Mouse (Mus musculus) heart, embryonic 12.5 days (tissue): Measurements from ENCODE around the gene Fetub. TPM values are rescaled to one million over a fixed set of nuclear protein-coding genes. Genes with fewer than 3 reads are reported as not detected.

Experiments
- ATAC-seq: fragments of 200-750 bp; cut with Nextera tagmentation; 2 replicates; pipeline ENCODE4 v1.8.0; 2017; ENCODE audit warnings: moderate TSS enrichment, moderate library complexity; ENCODE audit not compliant: insufficient number of reproducible peaks, low FRiP score
- H3K27ac ChIP-seq: fragments of 300-500 bp; sonication (generic); 2 replicates; pipeline ENCODE4 v1.5.1; 2016; ENCODE audit warnings: mild to moderate bottlenecking, moderate library complexity; ENCODE audit not compliant: poor library complexity, severe bottlenecking
- H3K27me3 ChIP-seq: fragments of 300-500 bp; sonication (generic); replicated peaks from 2 replicates; pipeline ENCODE4 v1.6.1; 2016; ENCODE audit warnings: mild to moderate bottlenecking, moderate library complexity
- H3K36me3 ChIP-seq: fragments of 300-500 bp; sonication (generic); 2 replicates; pipeline ENCODE4 v1.6.1; 2016; ENCODE audit warnings: mild to moderate bottlenecking, moderate library complexity
- H3K4me1 ChIP-seq: fragments of 300-500 bp; sonication (generic); replicated peaks from 2 replicates; pipeline ENCODE4 v1.6.1; 2016; ENCODE audit warnings: mild to moderate bottlenecking
- H3K4me2 ChIP-seq: fragments of 300-500 bp; sonication (generic); 2 replicates; pipeline ENCODE4 v1.6.1; 2016; ENCODE audit warnings: mild to moderate bottlenecking, moderate library complexity
- H3K4me3 ChIP-seq: fragments of 300-500 bp; sonication (generic); 2 replicates; pipeline ENCODE4 v1.5.1; 2016; ENCODE audit warnings: mild to moderate bottlenecking
- H3K9ac ChIP-seq: fragments of 300-500 bp; sonication (generic); 2 replicates; pipeline ENCODE4 v1.6.1; 2016; ENCODE audit warnings: mild to moderate bottlenecking, moderate library complexity
- H3K9me3 ChIP-seq: fragments of 300-500 bp; sonication (generic); replicated peaks from 2 replicates; pipeline ENCODE4 v1.6.1; 2016; ENCODE audit warnings: mild to moderate bottlenecking, moderate library complexity
- WGBS: fragments of 180-500 bp; shearing (Covaris S2); methylation state at CpG from one replicate; pipeline ENCODE4 v1.1.7; 2016; 5-methylcytosine and 5-hydroxymethylcytosine counted together
- polyA plus RNA-seq: library from polyadenylated mRNA; unstranded; fragments of >200 nt; fragmentation: Nextera tagmentation; extraction: Ambion mirVana; gene quantifications from 2 replicates; pipeline ENCODE4 v1.2.1, GENCODE M21; 2016

The Fetub gene
- polyA plus RNA-seq, 1 experiment from 2014 or later, result not detected

GRCm38 (mm10) chr16:22886726-22887125 is 31.4 kb upstream of the Fetub start:
- Histone ChIP-seq H3K4me3 (no peak overlapping the region), H3K4me2 (no peak overlapping the region), H3K27ac (no peak overlapping the region), H3K9me3 (no peaks in the 10 kb centered on the region), H3K4me1 (no peaks in the 10 kb centered on the region; the same call in 1 of the 2 replicates), H3K27me3 (peaks cover 3% of the 10 kb centered on the region; the same call in 1 of the 2 replicates), H3K36me3 (no peaks in the 10 kb centered on the region), H3K9ac (no peak overlapping the region)
- no peak for ATAC-seq
- 62% methylated on average over 3 of the region's 3 CpGs for WGBS

GRCm38 (mm10) chr16:22888835-22889234 is 29.3 kb upstream of the Fetub start:
- 69% methylated on average over 4 of the region's 4 CpGs for WGBS
- Histone ChIP-seq H3K27ac (no peak overlapping the region), H3K4me3 (no peak overlapping the region), H3K27me3 (peaks cover 3% of the 10 kb centered on the region; the same call in 1 of the 2 replicates), H3K4me2 (no peak overlapping the region), H3K9ac (no peak overlapping the region), H3K36me3 (no peaks in the 10 kb centered on the region), H3K9me3 (no peaks in the 10 kb centered on the region), H3K4me1 (no peaks in the 10 kb centered on the region; the same call in 1 of the 2 replicates)
- ATAC-seq, result no peak

- Histone ChIP-seq H3K4me2 (no peak overlapping the region), H3K4me1 (no peaks in the 10 kb centered on the region; the same call in 1 of the 2 replicates), H3K4me3 (no peak overlapping the region), H3K9me3 (no peaks in the 10 kb centered on the region), H3K27ac (no peak overlapping the region), H3K9ac (no peak overlapping the region), H3K27me3 (peaks cover 3% of the 10 kb centered on the region; the same call in 1 of the 2 replicates), H3K36me3 (no peaks in the 10 kb centered on the region)
- ATAC-seq, result no peak
- 71% methylated on average over 8 of the region's 8 CpGs for WGBS
These were observed 28.4 kb upstream of the Fetub start for GRCm38 (mm10) chr16:22889716-22890115.

- Histone ChIP-seq H3K4me1 (no peaks in the 10 kb centered on the region), H3K27me3 (peaks cover 5% of the 10 kb centered on the region; the same call in 1 of the 2 replicates), H3K4me2 (no peak within 1 kb of the TSS), H3K36me3 (no peaks in the 10 kb centered on the region), H3K9ac (no peak within 1 kb of the TSS), H3K27ac (no peak within 1 kb of the TSS), H3K4me3 (no peak within 1 kb of the TSS), H3K9me3 (no peaks in the 10 kb centered on the region)
- WGBS, result 74% methylated on average over 11 of the region's 11 CpGs
- no peak for ATAC-seq
These were observed 27.2 kb upstream of the Fetub start, which contains the start of gene Ahsg for GRCm38 (mm10) chr16:22890683-22891510. TSS of gene Ahsg (plus strand) at chr16:22891277.

GRCm38 (mm10) chr16:22891733-22892154 is 26.4 kb upstream of the Fetub start:
- ATAC-seq, result no peak
- Histone ChIP-seq H3K9me3 (no peaks in the 10 kb centered on the region), H3K4me1 (no peaks in the 10 kb centered on the region), H3K27ac (no peak overlapping the region), H3K4me3 (no peak overlapping the region), H3K9ac (no peak overlapping the region), H3K4me2 (no peak overlapping the region), H3K27me3 (peaks cover 7% of the 10 kb centered on the region; the same call in 1 of the 2 replicates), H3K36me3 (no peaks in the 10 kb centered on the region)
- WGBS, result 78% methylated on average over 8 of the region's 8 CpGs

- Histone ChIP-seq H3K9ac (no peak overlapping the region), H3K4me2 (no peak overlapping the region), H3K36me3 (no peaks in the 10 kb centered on the region), H3K4me1 (no peaks in the 10 kb centered on the region), H3K27ac (no peak overlapping the region), H3K4me3 (no peak overlapping the region), H3K9me3 (no peaks in the 10 kb centered on the region), H3K27me3 (0 out of 2 replicates have a peak, but pooled peaks cover 4% of the 10 kb centered on the region)
- ATAC-seq, result no peak
- 66% methylated on average over 8 of the region's 8 CpGs for WGBS
These were observed 24.0 kb upstream of the Fetub start for GRCm38 (mm10) chr16:22894095-22894494.

- Histone ChIP-seq H3K4me2 (no peak overlapping the region), H3K9me3 (no peaks in the 10 kb centered on the region), H3K36me3 (no peaks in the 10 kb centered on the region), H3K4me1 (no peaks in the 10 kb centered on the region), H3K27me3 (0 out of 2 replicates have a peak, but pooled peaks cover 4% of the 10 kb centered on the region), H3K9ac (no peak overlapping the region), H3K4me3 (no peak overlapping the region), H3K27ac (no peak overlapping the region)
- WGBS, result 70% methylated on average over 2 of the region's 2 CpGs
- no peak for ATAC-seq
These were observed 21.5 kb upstream of the Fetub start for GRCm38 (mm10) chr16:22896618-22897017.

GRCm38 (mm10) chr16:22899346-22899745 is 18.8 kb upstream of the Fetub start:
- H3K9me3 ChIP-seq, result no peaks in the 10 kb centered on the region
- H3K4me3 ChIP-seq, result no peak overlapping the region
- H3K9ac ChIP-seq, result no peak overlapping the region
- ATAC-seq, result no peak
- H3K4me1 ChIP-seq, result no peaks in the 10 kb centered on the region
- H3K27ac ChIP-seq, result no peak overlapping the region
- H3K27me3 ChIP-seq, result 0 out of 2 replicates have a peak, but pooled peaks cover 4% of the 10 kb centered on the region
- H3K4me2 ChIP-seq, result no peak overlapping the region
- 60% methylated on average over 5 of the region's 5 CpGs for WGBS
- H3K36me3 ChIP-seq, result no peaks in the 10 kb centered on the region

- Histone ChIP-seq H3K27me3 (0 out of 2 replicates have a peak, but pooled peaks cover 4% of the 10 kb centered on the region), H3K4me1 (no peaks in the 10 kb centered on the region), H3K4me3 (no peak overlapping the region), H3K27ac (no peak overlapping the region), H3K9ac (no peak overlapping the region), H3K4me2 (no peak overlapping the region), H3K36me3 (no peaks in the 10 kb centered on the region), H3K9me3 (no peaks in the 10 kb centered on the region)
- WGBS, result 73% methylated on average over 10 of the region's 10 CpGs
- ATAC-seq, result no peak
These were observed 18.1 kb upstream of the Fetub start for GRCm38 (mm10) chr16:22899866-22900570.

- Histone ChIP-seq H3K36me3 (no peaks in the 10 kb centered on the region), H3K9ac (no peak overlapping the region), H3K4me3 (no peak overlapping the region), H3K9me3 (no peaks in the 10 kb centered on the region), H3K4me2 (no peak overlapping the region), H3K27me3 (no peaks in the 10 kb centered on the region), H3K4me1 (no peaks in the 10 kb centered on the region), H3K27ac (no peak overlapping the region)
- ATAC-seq, result no peak
- WGBS, result 77% methylated on average over 3 of the region's 3 CpGs
These were observed 16.8 kb upstream of the Fetub start for GRCm38 (mm10) chr16:22901326-22901725.

GRCm38 (mm10) chr16:22909290-22909689 is 8.8 kb upstream of the Fetub start:
- ATAC-seq, result no peak
- Histone ChIP-seq H3K36me3 (no peaks in the 10 kb centered on the region), H3K9me3 (no peaks in the 10 kb centered on the region), H3K27ac (no peak overlapping the region), H3K4me2 (no peak overlapping the region), H3K4me1 (no peaks in the 10 kb centered on the region), H3K4me3 (no peak overlapping the region), H3K9ac (no peak overlapping the region), H3K27me3 (no peaks in the 10 kb centered on the region)
- WGBS, result 82% methylated on average over 6 of the region's 6 CpGs
